Mouse (Mus musculus) adipocyte (in vitro differentiated cells): ENCODE measurements around the gene Olfr525.

ENCODE experiments used
- DNase-seq: peaks from one replicate; pipeline ENCODE4 v3.0.0-alpha.2; 2016; ENCODE audit warnings: low spot score

Gene Olfr525

DNA sequence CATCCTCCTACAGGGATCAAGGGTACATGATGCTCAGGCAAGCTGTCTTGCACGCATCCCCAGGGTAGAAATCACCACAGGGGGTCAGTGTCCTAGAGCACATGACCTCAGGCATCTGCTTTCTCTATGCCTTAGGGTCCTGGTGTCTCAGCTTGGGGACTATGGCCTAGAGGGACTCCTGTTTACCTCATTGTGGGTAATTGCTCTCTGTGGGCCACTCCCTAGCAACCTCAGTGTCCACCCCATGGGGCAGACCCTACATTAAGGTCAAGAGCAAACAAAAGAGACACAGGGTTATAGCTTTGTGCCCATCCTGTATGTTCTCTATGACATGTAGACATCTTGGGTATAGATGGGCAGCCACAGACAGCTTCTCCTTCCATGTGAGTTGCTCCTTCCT, at the start of gene Olfr525:
Gene Olfr525 (plus strand): TSS at position 301 of the 400 bp plus-strand sequence.
- no peak for DNase-seq

DNA sequence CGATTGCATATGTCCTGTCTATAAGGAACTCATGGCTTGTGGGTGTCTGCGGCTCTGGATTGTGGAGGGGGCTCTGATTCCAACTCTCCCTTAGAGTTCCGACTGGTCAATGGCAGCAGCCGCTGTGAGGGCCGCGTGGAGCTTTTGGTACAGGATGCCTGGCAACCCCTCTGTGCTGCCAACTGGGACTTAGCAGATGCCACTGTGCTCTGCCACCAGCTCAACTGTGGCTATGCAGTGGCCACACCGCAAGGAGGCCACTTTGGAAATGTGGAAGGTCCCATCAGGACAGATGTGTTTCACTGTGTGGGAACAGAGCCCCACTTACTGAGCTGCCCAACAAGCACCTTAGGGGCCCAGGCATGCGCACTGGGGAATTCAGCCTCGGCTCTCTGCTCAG, 24.9 kb upstream of the Olfr525 start:
- DNase-seq: no peak

- DNase-seq: no peak
Observed at GRCm38 (mm10) chr7:140296876-140297275, 23.8 kb upstream of the Olfr525 start.

DNA sequence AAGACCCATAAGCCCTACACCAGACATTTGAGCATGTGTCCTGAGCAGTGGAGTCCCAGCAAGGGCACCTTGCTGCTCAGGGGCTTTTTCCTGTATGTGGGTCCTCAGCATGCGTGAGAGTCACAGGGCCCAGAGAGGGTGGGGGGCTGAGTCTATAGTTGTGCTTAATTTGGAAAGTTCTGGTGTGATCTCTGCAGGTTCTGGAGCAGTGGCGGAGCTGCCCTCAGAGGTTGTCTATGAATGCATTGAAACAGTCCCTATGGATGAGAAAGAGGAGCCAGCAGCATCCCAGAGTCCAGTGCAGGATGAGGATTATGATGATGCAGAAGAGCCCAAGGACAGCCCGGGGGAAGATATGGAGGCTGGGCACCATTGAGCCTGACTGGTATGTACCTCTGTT, 21.2 kb upstream of the Olfr525 start:
- no peak for DNase-seq

GRCm38 (mm10) chr7:140319861-140320385, 735 bp upstream of the Olfr525 start:
- DNase-seq: no peak

DNA sequence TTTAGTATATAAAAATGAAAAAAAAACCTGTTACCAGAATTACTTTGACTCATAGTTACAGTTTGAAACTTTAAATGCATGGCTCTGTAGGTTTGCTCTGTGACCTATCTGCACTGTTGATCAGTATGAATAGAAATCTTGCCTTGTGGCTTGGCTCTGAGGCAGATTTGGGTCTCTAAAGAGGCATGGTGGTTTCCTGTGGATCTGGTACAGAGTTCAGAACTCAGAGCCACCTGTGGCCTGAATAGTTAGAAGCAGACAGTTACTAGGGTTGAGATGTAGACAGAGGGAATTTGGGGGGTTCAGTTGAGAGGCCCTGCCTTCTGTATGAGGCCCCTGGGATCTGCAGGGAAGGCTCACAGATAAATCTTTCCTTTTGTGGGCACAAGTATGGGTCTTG, 477 bp downstream of the Olfr525 start:
- DNase-seq: no peak

- DNase-seq: no peak
Observed at GRCm38 (mm10) chr7:140329766-140330304, 9.2 kb downstream of the Olfr525 start.

GRCm38 (mm10) chr7:140333717-140334116, 13.1 kb downstream of the Olfr525 start, which contains the start of gene Olfr527:
Olfr527 (plus strand) TSS chr7:140334017.
- no peak for DNase-seq

GRCm38 (mm10) chr7:140361571-140361970, 40.9 kb downstream of the Olfr525 start, which contains the start of gene Olfr60:
Olfr60 (minus strand) TSS chr7:140361671.
- no peak for DNase-seq

DNA sequence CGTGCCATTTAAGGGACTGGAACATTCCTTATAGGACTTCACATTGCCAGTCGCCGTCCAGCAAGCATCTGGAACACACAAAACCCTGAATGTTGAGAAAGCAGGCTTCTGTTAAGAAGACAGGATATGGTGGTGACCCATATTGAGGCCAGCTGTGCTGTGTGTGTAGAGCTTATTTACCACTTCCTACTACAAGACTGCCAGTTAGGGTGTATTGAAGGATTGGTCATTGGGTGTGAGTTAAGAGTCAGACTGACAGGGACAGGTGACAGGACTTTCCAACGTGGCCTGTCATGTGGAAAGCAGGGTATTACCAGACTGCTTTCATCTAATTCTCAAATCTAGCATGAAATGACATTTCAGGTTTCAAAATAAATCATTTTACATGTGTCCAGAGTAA, 53.6 kb downstream of the Olfr525 start:
- no peak for DNase-seq

GRCm38 (mm10) chr7:140376231-140376630, 55.6 kb downstream of the Olfr525 start, which contains the start of gene Olfr530:
Olfr530 (minus strand) TSS chr7:140376331.
- no peak for DNase-seq

DNA sequence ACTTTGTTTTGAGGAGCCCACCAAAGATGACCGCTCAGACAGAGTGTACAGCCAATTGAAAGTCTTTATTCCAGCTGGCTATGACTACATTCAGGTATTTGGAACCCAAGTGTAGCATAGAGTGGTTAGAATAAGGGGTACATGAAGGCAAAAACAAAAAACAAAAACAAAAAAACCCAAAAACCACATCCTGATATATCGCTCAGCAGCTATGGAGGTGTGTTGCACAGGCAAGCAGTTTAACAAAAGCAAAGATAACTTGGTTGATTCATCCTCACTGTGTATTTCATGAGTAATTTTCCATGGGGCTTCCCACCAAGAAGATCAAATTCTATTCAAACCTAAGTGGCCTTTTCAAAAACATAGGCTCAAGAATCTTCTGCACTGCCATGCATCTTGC, 56.3 kb downstream of the Olfr525 start:
- no peak for DNase-seq
